Mouse (Mus musculus) spleen, adult 2 months (tissue): Measurements from ENCODE around the gene Nckap5l. TPM values are rescaled to one million over a fixed set of nuclear protein-coding genes. Genes with fewer than 3 reads are reported as not detected.

ENCODE experiments used
- DNase-seq, 2 experiments: peaks; one replicate each; pipeline versions ENCODE4 v3.0.0 to v3.0.0-alpha.2; 2012 to 2021; ENCODE audit warnings: low spot score in 2 of 2, low read depth in 1 of 2
- H3K27ac ChIP-seq: fragments of 200-500 bp; 2 replicates; pipeline ENCODE4 v1.5.1; 2012; ENCODE audit warnings: low read length, inconsistent platforms; ENCODE audit not compliant: insufficient read depth
- H3K27me3 ChIP-seq: fragments of 200-500 bp; 2 replicates; pipeline ENCODE4 v1.6.1; 2012; ENCODE audit warnings: mild to moderate bottlenecking, moderate library complexity, low read length, inconsistent platforms; ENCODE audit not compliant: control insufficient read depth, insufficient read depth
- H3K36me3 ChIP-seq: fragments of 200-500 bp; 2 replicates; pipeline ENCODE4 v1.6.1; 2012; ENCODE audit warnings: mild to moderate bottlenecking, low read length, inconsistent platforms; ENCODE audit not compliant: control insufficient read depth, insufficient read depth
- H3K4me1 ChIP-seq: fragments of 200-500 bp; 2 replicates; pipeline ENCODE4 v1.6.1; 2011; ENCODE audit warnings: inconsistent platforms; ENCODE audit not compliant: control insufficient read depth, insufficient read depth, insufficient read length
- H3K4me3 ChIP-seq: fragments of 200-500 bp; 2 replicates; pipeline ENCODE4 v1.5.1; 2011; ENCODE audit warnings: mild to moderate bottlenecking, inconsistent platforms; ENCODE audit not compliant: insufficient read depth, insufficient read length; ENCODE audit errors: extremely low read depth
- CTCF ChIP-seq: fragments of 200-500 bp; IDR thresholded peaks from 2 replicates; pipeline ENCODE4 v1.5.1; 2011; ENCODE audit warnings: mild to moderate bottlenecking, inconsistent platforms; ENCODE audit not compliant: insufficient read depth, insufficient read length, insufficient replicate concordance; ENCODE audit errors: extremely low read depth
- POLR2A ChIP-seq: fragments of 200-500 bp; IDR thresholded peaks from 2 replicates; pipeline ENCODE4 v1.6.1; 2011; ENCODE audit warnings: low read depth, low read length, inconsistent platforms
- WGBS: fragments of 180-500 bp; shearing (Covaris S2); methylation state at CpG from one replicate; pipeline ENCODE4 v1.1.7; 2018; 5-methylcytosine and 5-hydroxymethylcytosine counted together
- polyA plus RNA-seq: library from polyadenylated mRNA; depleted of rRNA; stranded (reverse); fragments of >200 nt; gene quantifications from 2 replicates; pipeline ENCODE4 v1.2.3, GENCODE M21; 2012

The Nckap5l gene
- polyA plus RNA-seq, 1 experiment, result 10.9 TPM

GRCm38 (mm10) chr15:99431967-99432366 lies 25.6 kb downstream of the Nckap5l start:
- Histone ChIP-seq H3K4me1 (no peaks in the 10 kb centered on the region), H3K36me3 (no peaks in the 10 kb centered on the region; the same call in 1 of the 2 replicates), H3K27me3 (no peaks in the 10 kb centered on the region), H3K27ac (no peak overlapping the region), H3K4me3 (no peak overlapping the region)
- DNase-seq, result no peak
- 73% methylated on average over 8 of the region's 8 CpGs for WGBS
- no peak for TF ChIP-seq CTCF
- TF ChIP-seq POLR2A, result no peak

DNA sequence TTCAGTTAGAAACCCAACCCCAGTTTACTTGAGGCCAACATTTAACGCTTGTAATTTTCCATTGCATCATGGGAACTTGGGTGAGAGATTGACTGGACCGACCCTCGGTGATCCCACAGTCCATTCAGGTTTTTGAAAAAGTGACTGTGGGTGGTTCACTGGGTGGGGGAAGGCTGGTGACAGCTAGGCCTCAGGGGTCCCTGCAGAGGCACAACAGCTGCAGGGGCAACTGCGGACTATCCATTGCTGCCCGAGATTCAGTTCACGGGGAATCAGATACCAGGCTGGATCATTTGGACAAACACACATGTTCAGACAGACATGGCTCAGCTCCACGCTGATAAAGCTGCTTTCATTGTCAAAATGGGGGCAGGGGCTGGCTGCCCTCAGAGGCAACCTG lies 26.0 kb downstream of the Nckap5l start:
- no peak for DNase-seq
- H3K36me3 ChIP-seq, result no peaks in the 10 kb centered on the region; the same call in 1 of the 2 replicates
- 80% methylated on average over 7 of the region's 7 CpGs for WGBS
- no peaks in the 10 kb centered on the region for H3K4me1 ChIP-seq
- H3K27me3 ChIP-seq, result no peaks in the 10 kb centered on the region
- no peak overlapping the region for H3K4me3 ChIP-seq
- no peak for TF ChIP-seq POLR2A
- TF ChIP-seq CTCF, result no peak
- no peak overlapping the region for H3K27ac ChIP-seq

DNA sequence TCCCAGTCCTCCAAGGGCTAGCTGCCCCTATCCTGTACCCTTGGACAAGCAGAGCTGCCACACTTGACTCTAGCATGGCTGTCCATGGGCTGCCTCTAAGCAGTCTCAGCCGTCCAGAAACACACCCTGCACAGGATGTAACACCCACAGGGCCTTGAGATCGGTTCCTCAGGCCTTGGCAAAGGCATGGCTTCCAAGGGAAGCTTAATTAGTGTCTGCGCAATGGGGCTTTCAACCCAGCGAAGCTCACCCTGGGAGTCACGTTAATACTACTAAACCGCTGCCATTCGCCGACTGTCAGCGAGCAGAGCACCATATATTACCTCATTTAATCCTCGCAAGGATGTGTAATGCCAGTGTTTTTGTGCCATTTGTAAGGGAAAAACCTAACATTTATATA lies 26.5 kb downstream of the Nckap5l start:
- Histone ChIP-seq H3K27me3 (no peaks in the 10 kb centered on the region), H3K27ac (no peak overlapping the region), H3K4me1 (no peaks in the 10 kb centered on the region), H3K36me3 (no peaks in the 10 kb centered on the region; the same call in 1 of the 2 replicates), H3K4me3 (no peak overlapping the region)
- TF ChIP-seq POLR2A, result no peak
- TF ChIP-seq CTCF, result no peak
- 86% methylated on average over 10 of the region's 10 CpGs for WGBS
- DNase-seq, result no peak

DNA sequence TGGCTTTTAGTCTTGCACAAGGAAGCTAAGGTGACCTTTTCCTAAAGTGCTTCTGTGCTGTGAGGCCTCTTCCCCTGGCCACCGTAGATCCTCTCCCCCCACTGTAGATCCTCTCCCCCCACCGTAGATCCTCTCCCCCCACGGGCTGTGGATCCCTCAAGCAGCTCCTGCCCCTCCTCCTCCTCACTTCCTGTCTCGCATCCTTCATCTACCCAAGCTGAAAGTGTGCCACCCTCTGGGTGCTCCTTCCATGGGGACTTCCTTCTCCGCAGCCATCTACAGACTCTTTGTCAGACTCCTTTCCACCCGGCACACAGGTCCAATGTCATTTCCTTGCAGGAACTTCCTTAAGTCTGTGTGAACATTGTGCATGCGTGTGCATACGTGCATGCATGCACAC lies 27.2 kb downstream of the Nckap5l start:
- WGBS, result 60% methylated on average over 8 of the region's 8 CpGs
- Histone ChIP-seq H3K27me3 (no peaks in the 10 kb centered on the region), H3K36me3 (no peaks in the 10 kb centered on the region; the same call in 1 of the 2 replicates)

DNA sequence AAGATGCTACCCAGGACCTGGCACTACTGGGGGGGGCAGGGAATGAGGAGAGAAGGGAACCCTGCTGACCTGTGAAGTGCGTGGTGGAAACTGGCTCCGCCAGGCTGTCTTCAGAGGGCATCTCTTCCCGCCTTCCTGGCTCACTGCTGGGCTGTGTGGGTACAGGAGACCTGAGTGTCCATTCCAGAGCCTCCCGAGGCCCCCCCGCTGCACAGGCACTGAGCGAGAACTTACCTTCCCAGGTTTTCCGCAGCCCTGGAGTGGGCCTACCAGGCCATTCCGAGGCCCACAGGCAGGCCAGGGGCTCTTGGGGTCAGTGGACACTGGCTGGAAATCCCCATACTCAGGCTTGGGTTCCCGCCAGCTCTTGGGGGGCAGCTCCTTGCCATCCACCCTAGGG lies 33.7 kb downstream of the Nckap5l start:
- no peaks in the 10 kb centered on the region for H3K27me3 ChIP-seq
- TF ChIP-seq CTCF (no peak), POLR2A (no peak)
- H3K4me1 ChIP-seq, result peaks cover 4% of the 10 kb centered on the region; the same call in 1 of the 2 replicates
- H3K36me3 ChIP-seq, result no peaks in the 10 kb centered on the region
- no peak for DNase-seq
- 92% methylated on average over 9 of the region's 9 CpGs for WGBS
- H3K27ac ChIP-seq, result no peak overlapping the region
- H3K4me3 ChIP-seq, result no peak overlapping the region

More for the DNA sequence above, 27.2 kb downstream of the Nckap5l start:
- no peak for TF ChIP-seq CTCF
- DNase-seq, result no peak
- H3K4me3 ChIP-seq, result no peak overlapping the region
- H3K27ac ChIP-seq, result no peak overlapping the region
- no peaks in the 10 kb centered on the region for H3K4me1 ChIP-seq

- no peaks in the 10 kb centered on the region for H3K36me3 ChIP-seq
- no peak overlapping the region for H3K27ac ChIP-seq
- no peaks in the 10 kb centered on the region for H3K27me3 ChIP-seq
Observed at GRCm38 (mm10) chr15:99423131-99423530, 34.4 kb downstream of the Nckap5l start.

GRCm38 (mm10) chr15:99422551-99422950 lies 35.0 kb downstream of the Nckap5l start:
- H3K4me1 ChIP-seq, result peaks cover 4% of the 10 kb centered on the region; the same call in 1 of the 2 replicates
- H3K36me3 ChIP-seq, result no peaks in the 10 kb centered on the region
- no peak overlapping the region for H3K4me3 ChIP-seq
- WGBS, result 95% methylated on average over 23 of the region's 23 CpGs
- TF ChIP-seq POLR2A (no peak), CTCF (no peak)
- no peaks in the 10 kb centered on the region for H3K27me3 ChIP-seq
- no peak for DNase-seq
- no peak overlapping the region for H3K27ac ChIP-seq

More at GRCm38 (mm10) chr15:99423131-99423530, 34.4 kb downstream of the Nckap5l start:
- 96% methylated on average over 10 of the region's 10 CpGs for WGBS
- DNase-seq, result no peak
- Histone ChIP-seq H3K4me3 (no peak overlapping the region), H3K4me1 (peaks cover 4% of the 10 kb centered on the region; the same call in 1 of the 2 replicates)
- TF ChIP-seq POLR2A (no peak), CTCF (no peak)
